Mouse (Mus musculus) mature B cell (primary cell): Measurements from ENCODE around the gene Syt2.

Experiments used
- in situ Hi-C: fragments of 300-500 bp; cut with MboI; formaldehyde crosslinking; loops from 2 replicates; pipeline ENCODE4 v1.14.3; 2019

The Syt2 gene

DNA sequence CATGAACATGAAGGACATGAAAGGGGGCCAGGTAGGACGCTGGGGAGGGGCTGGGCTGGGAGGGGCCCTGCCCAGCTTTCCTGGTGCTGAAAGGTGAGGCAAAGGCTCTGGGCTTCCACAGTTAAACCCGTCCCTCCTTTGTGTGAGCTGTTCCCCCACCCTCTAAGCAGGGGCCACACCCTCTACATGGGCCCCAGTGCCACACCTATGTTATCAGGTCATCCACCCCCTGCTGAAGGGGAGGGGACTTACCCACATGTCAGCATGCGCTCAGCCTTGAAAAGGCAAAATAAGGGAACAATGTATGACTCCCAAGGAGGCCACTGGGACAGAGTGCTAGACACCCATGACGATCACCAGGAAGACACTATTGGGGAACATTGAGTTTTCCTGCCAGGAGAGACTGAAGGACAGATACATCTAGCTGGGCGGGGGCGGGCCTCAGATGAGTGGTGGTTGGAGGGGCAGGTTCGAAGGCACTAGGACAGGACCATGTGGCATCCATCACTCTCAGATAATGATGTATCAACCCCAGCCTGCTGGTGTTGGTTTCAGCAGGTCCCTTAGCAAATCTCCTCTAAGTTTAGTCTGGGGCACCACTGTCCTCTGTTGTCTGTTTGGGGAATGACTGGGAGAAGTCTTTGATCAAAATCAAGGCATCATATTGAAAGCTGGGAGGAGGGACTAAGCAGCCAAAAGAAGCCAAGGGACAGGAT lies 95.6 kb downstream of the Syt2 start:
- in situ Hi-C loops, result no loop called here

GRCm38 (mm10) chr1:134745648-134746047 lies 99.2 kb downstream of the Syt2 start:
- in situ Hi-C loops, result no loop called here

DNA sequence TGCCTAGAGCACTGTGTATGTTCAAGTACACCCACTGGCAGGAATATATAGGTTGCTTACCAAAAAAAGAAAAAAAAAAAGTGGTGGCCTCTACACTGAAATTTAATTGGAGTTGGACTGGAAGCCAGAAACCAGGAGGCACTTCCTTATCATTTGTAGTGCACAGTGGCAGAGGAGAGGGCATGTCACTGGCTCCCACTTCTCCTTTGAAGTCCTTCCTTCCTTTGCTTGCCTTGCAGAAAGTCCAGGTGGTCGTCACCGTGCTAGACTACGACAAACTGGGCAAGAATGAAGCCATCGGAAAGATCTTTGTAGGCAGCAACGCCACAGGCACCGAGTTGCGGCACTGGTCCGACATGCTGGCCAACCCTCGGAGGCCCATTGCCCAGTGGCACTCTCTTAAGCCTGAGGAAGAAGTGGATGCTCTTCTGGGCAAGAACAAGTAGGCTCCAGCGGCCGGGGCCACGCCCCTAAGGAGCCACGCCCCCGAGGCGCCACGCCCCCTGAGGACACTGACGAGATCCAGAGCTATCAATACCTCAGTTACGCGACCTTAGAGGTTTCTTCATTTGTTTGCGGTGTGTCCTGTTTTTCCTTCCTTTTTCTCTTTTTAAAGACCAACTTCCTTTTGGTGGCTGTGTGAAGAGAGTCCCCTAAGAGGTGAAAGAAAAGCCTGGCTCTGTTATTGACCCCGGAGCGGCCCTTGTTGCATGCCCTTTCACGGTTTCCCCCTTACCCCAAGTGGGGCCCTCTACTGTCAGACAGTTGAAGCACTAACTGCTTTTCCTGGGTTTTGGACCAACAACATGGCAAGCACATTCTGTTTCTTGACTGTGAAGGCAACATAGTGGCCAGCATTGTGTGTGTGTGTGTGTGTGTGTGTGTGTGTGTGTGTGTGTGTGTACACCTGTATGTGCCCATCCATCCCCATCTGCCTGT lies 101.0 kb downstream of the Syt2 start:
- in situ Hi-C loops, result no loop called here

- in situ Hi-C loops, result no loop called here
Measured at GRCm38 (mm10) chr1:134749889-134750288, 103.4 kb downstream of the Syt2 start.

DNA sequence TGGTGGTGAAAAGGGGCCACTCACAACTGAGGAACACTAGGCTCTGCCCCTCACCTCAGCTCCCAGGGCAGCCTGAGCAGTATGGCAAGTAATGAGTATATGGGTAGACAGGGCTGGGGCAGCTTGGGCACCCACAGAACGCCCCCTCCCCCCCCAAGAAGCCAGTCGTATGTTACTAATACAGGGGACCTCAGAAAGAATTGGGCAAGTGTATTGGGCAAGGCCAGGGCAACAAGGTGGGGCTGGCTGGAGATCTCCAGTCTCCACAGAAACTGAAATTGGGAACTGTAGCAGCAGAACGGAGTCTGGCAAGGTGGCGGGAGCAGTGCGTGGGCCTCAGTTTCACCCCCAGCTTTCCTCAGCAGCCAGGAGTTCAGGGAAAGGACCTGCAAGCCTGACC lies 106.0 kb downstream of the Syt2 start:
- in situ Hi-C loops, result no loop called here

- in situ Hi-C loops, result no loop called here
Measured at GRCm38 (mm10) chr1:134753751-134754630, 107.5 kb downstream of the Syt2 start.

DNA sequence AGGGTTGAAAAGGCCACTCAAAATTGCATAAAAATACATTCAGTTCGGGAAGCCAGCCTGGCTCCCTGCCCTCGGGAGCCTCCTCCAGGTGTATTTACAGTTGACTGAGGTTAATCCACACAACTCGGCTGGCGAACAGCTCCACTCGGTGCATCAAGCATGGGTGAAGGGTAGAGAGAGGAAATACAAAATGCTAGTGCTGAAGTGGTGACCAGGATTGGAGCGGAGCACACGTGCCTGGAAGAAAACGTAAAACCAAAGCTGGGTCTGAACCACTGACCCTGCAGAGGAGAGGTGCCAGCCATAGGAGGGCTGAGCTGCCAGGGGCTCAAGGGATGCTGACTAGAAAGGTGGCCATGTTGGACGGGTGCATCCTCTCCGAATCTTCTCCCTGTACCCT lies 108.3 kb downstream of the Syt2 start:
- in situ Hi-C loops, result no loop called here

DNA sequence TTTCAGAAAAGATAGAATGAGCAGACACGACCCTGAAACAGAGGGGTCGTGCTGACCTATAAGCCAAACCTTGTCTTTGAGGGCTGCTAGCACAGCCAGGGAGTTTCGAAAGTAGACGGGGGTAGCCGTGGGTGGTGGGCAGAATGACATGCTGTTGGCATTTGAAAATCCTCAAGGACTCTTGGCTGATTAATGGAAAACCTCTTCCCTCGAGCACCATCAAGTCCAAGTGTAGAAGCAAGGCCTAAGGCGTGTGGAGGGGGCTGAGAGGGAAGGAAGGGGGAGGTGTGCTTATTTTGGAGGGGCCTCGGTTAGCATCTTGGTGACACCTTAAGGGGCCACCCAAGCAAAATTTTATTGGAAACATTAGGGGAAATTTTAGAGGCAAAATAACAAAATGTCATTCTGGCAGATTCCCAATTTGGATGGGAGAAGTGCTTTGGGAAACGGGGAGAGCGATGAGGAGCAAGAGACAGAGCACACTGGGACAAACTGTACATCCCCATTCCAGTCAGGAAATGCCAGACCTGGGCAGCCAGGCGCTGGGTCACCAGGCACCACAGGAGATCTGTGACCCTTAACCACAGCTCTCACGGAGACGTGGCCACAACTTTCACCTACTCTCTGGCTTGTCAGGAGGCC lies 109.2 kb downstream of the Syt2 start:
- in situ Hi-C loops, result no loop called here

DNA sequence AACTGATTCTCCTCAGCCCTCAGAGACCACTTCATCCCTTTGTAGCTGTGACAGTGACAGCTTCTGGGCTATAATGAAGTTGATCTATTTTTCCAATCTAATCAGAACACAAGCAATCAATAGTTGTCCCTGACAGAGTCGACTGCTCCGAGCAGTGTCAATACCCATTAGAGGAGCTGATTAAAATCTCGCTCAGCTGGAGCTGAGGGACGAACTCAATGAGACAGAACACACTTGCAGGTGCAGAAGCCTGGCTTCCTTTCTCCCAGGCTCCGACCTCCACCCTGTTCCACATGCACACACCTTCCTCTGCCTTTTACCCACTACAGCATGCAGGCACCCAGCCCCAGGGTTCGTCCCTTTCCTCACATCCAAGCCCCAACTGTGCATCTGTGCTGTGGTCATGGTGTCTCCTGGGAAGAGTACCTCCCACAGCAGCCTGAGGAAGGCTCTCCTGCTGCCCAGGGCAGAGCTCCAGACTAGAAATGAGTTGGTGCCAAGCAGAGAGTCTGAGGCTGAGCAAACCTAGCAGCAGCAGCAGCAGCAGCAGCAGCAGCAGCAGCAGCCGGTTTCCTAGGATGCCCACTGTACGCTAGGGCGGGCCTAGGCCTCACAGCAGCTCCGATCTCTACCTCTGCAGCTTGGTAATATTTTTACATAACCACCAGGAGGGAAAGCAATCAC lies 109.9 kb downstream of the Syt2 start:
- in situ Hi-C loops, result no loop called here

DNA sequence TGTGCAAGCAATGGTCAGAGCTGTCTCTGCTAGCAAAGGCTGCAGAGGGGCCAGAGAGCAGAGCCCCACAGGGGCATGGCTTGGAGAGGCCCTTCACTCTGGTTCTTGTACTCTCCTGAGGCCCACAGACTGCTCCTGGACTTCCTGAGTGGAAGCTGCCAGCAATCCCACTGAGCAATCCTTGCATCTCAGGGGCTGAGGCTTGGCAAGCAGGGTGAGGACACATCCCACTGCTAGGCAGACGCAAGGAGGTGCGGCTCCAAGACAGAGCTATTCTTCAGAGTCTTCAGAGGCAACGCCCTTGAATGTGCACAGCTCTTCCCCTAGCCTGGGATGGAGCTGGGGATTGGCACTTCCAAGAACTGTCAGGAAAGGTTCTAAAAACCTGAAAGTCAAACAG lies 110.8 kb downstream of the Syt2 start:
- in situ Hi-C loops, result no loop called here

DNA sequence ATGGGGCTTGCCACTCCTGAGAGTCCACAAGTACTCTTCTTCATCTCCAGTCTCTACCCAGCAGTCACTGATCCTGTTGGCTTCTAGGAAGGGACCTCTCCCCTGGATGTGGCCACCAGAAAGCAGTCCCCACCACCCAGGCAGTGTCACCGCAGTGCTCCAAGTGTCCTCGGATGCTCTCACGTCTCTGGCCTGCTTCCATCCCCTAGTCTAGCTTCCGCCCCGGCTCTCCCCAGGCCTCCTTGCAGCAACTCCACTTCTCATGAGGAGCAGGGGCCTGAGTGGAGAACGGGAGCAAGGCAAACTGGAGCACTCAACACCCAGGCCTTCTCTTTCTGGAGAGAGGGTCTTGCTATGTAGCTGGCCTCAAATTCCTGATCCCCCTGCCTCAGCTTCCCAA lies 112.7 kb downstream of the Syt2 start:
- in situ Hi-C loops, result no loop called here

GRCm38 (mm10) chr1:134760642-134761041 lies 114.2 kb downstream of the Syt2 start:
- in situ Hi-C loops, result no loop called here

- in situ Hi-C loops, result no loop called here
Measured at GRCm38 (mm10) chr1:134761534-134761933, 115.1 kb downstream of the Syt2 start.

DNA sequence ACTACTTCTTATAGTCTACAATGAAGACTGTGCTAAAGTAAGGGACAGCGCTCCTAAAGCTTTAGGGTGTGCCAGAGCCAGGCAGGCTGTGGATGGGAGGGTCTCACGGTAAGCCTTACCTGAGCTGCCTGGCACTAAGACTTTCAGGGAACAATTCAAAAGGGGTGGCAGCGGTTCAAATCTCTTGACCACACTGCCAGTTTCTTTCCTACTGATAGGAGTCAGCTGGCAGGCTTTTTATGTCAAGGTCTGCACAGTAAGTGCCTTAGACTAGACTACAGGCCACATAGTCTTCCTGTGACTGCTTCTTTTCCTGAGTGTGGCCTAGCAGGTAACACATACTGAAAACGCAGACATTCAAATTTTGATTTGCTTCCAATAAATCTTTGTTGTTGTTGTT lies 116.8 kb downstream of the Syt2 start:
- in situ Hi-C loops, result no loop called here

DNA sequence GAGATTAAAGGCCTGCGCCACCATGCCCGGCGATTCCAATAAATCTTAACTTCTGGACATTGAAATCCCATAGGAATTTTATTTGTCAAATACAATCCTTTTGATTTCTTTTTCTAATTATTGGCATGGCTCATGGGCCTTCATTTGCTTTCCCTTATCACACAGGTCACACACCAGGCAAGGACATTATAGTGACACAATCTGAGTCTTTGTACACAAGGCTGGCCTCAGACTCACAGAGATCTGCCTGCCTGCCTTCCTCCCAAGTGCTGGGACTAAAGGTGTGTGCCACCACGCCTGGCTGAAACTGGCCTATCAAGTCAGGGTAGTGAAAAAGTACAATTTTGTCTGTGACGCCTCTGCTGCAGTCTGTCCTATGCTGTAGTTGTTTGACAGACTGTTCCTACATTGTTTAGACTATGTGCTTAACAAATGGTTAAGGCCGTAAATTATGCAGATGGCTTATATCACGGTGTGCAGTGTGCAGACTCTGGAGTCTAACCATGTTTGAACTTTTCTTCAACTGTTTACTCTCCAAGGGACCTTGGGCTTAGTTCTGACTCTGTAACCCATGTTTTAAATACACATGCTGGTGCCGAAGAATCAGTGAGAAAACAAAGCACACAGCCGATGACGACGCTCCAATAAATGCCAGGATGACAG lies 117.4 kb downstream of the Syt2 start:
- in situ Hi-C loops, result no loop called here

GRCm38 (mm10) chr1:134764831-134765458 lies 118.5 kb downstream of the Syt2 start:
- in situ Hi-C loops, result no loop called here

GRCm38 (mm10) chr1:134766448-134766847 lies 120.0 kb downstream of the Syt2 start:
- in situ Hi-C loops, result no loop called here

DNA sequence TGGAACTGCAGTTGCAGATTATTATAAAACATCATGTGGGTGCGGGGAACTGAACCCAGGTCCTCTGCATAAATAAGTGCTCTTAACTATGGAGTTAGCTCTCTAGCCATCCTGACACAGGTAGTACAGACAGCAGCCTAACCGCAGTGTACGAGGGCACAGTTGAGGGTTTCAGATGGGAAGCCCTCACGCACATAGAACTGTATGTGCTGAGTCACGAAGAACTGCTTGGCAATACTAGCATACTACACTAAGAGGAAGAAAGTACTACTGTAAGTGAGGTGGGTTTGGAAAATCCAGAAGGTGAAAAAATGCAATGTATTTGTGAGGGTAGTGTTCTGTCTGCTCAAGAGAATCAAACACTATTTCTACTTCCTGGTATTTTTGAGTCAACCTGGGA lies 123.8 kb downstream of the Syt2 start:
- in situ Hi-C loops, result no loop called here

DNA sequence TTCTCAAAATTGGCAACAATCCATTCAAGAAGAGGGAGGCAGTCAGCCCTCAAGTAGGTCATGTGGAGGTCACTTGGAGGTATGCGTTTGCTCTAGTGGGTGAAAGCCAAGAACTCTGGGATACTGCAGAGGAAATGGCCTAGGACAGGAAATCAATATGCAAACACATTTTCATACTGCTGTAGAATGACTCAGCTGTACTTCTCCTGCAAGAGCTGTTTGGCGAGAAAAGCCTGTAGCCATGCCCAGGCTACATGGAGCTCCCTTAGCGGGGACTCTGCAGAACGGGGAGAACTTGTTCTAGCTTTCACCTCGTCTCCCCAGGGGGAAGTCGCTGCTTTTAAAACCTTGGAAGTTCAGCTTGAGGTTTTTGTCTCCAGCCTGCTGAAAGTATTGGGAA lies 124.9 kb downstream of the Syt2 start:
- in situ Hi-C loops, result no loop called here

GRCm38 (mm10) chr1:134771999-134772398 lies 125.5 kb downstream of the Syt2 start:
- in situ Hi-C loops, result no loop called here
